Mouse (Mus musculus) lung, postnatal 0 days (tissue): Measurements from ENCODE around the gene Tgfa.

Source experiments
- CTCF ChIP-seq: IDR thresholded peaks from 2 replicates; pipeline ENCODE4 v1.5.1; 2016; ENCODE audit warnings: antibody characterized with exemption, mild to moderate bottlenecking
- EP300 ChIP-seq: IDR thresholded peaks from 2 replicates; pipeline ENCODE4 v1.6.1; 2016; ENCODE audit warnings: antibody characterized with exemption, mild to moderate bottlenecking, control low read depth

DNA sequence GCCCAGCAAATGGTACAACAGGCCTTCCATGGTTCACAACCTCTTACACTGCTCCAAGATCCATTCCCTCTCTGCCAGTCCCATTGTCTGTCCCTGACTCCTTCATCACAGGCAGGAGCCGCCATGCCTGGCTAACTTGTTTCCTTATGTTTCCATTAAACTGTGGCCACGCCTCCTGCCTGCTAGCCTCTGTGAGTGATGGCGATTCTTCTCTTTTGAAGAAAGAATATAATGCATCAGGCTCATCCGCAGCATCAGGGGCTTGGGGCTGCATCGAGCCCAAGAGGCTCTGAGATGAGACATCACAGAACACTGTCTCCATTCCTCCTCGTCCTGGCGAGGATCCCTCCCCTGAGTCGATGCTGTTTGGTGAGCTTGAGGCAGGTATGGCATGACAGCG is 13.0 kb upstream of the Tgfa start:
- TF ChIP-seq CTCF (no peak), EP300 (no peak)
